Mouse (Mus musculus) frontal cortex, postnatal 25 days (tissue): ENCODE data around the gene Ttc27.

Experiments used
- DNase-seq, 2 experiments: peaks; one replicate each; pipeline ENCODE4 v3.0.0; 2022; ENCODE audit warnings: low spot score in 2 of 2

The Ttc27 gene

DNA sequence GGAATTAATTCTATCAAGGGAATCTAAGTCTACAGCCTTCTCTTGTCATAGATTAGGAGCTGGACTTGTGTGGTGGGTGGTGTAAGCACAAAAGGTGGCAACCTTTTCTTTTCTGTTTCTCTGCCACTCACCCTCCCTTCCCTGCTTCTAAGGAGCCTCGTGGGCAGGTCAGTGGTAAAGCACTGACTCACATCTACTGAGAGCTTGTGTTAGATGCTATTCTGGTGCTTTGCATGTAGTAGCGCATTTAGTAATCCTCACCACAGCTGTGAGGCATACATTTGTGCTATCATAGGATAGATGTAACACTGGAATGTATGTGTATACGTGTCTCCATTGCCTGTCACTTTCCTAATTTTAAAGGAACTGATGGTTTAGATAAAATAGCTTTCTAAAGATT, 124.2 kb downstream of the Ttc27 start:
- no peak for DNase-seq

DNA sequence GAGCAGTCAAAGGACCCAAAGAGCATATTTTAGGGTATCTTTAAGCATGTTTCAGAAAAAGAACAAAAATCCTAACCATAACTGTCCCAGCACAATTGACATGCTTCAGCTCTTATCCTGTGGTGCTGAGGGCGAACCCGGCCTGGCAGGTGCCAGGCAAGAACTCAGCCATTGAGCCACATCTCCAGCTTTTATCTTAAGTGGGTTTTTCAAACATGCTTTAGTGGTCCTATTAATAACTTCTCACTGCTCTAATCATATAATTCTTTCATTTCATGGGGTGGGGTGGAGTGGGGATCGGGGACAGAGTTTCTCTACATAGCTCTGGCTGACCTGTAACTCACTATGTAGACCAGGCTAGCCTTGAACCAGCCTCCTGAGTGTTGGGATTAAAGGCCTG, 125.1 kb downstream of the Ttc27 start:
- DNase-seq = no peak

- DNase-seq = no peak
These were observed 126.0 kb downstream of the Ttc27 start for GRCm38 (mm10) chr17:74843486-74843885.

DNA sequence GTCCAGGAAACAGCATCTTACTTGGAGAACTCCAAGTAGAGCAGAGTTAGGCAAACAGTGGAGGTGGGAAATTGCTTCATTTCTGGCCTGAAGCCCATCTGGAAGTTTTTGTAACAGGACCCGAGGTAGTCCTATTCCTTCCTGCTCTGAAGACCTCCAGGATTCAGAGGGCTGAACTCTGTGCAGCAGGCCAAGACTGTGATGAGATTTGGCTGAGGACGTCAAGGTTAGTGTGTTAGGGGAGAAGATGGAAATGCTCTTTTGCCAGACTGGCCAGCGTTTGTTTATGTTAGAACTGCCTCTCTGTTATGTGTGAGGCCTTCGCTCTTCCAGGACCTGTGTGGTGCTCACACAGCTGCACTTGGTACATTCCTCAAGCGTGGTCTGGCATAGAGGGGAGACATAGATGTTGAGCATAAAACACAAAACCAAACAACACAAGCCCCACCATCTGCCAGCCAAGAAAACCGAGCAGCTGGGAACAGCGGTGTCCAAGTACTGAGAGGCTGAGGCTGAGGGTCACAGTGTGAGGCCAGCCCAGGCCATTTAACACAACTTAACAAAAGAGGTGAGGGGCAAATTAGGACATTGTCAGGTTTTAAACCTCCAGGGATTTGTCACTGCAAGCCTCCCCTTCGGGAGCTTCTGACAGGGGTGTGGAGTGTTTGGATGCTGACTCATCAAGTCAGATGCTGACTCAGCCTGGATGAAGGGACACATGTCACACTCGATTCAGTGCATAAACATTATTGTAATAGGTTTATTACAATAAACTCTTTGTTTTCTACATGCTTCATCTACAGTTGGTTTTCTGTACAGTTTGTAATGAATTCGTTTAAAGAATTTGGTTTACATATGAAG, 128.7 kb downstream of the Ttc27 start:
- no peak for DNase-seq

- DNase-seq = no peak
These were observed 132.7 kb downstream of the Ttc27 start for GRCm38 (mm10) chr17:74850216-74850615.

GRCm38 (mm10) chr17:74859298-74859697, 141.8 kb downstream of the Ttc27 start:
- no peak for DNase-seq

DNA sequence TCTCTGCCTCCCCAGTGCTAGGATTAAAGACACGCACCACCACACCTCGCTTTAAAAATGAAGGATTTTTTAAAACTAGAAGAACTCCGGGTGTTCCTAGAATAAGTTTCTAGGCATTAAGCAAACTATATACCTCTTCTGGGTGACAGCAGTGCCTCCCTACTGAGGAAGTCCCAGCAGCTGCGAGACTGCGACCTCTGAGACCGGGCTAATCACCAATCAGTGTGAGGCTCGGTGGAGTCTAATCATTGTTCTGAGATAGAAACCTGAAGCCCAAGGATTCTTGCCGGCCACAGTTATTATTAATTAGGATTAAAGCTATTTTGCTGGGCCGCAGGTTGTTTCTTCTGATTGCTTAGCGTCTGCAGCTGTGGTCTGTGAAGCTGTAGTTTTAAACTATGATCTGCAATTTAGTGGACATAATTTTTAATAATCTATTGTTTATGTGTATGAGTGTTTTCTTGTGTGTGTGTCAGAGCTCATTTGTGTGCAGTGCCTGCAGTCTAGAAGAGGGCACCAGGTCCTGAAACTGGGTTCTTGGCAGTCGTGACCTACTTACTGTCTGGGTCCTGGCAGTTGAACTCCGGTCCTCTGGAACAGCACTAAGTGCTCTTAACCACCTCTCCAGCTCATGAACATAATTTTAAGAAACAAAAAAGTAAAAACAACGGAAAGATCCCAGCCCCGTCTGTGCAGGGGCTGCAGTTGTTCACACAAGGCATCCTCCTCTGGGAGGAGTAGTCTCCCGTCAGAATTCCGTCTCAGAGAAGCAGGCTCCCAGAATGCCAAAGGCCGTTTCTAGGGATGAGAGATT, 142.9 kb downstream of the Ttc27 start:
- no peak for DNase-seq

- no peak for DNase-seq
These were observed 146.3 kb downstream of the Ttc27 start for GRCm38 (mm10) chr17:74863845-74864244.

DNA sequence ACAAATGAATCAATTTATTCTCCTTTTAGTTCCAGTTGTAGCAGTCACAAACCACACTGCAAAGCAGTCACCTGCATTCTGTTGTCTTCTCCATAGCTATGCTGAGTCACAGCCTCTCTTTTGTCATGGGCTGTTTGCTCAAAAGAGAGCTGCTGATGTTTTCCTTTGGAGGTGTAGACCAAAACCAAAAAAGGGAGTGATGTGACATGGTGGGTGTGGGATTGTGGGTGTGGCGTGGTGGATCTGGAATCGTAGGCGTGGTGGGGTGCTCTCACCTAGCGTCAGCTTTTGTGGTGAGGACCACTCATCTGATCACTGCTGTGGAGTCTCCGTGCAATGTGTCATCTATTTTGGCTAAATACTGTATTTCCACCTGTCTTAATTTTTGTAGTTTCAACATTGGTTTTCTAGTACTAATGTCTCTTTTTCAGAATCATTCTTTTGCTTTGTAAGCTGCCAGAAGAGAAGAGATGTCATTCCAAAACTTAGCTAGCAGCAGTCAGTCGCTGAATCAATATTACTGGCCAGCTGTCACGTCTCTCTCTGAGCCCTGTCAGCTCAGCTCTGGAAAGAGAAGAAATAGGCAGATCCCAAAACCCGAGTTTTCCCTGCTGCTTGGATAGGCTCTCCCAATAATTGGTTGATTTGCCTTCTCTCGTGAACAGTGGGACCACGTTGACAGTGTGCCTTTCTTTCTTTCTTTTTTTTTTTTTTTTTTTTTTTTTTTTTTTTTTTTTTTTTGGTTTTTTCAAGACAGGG, 147.4 kb downstream of the Ttc27 start:
- DNase-seq = no peak

DNA sequence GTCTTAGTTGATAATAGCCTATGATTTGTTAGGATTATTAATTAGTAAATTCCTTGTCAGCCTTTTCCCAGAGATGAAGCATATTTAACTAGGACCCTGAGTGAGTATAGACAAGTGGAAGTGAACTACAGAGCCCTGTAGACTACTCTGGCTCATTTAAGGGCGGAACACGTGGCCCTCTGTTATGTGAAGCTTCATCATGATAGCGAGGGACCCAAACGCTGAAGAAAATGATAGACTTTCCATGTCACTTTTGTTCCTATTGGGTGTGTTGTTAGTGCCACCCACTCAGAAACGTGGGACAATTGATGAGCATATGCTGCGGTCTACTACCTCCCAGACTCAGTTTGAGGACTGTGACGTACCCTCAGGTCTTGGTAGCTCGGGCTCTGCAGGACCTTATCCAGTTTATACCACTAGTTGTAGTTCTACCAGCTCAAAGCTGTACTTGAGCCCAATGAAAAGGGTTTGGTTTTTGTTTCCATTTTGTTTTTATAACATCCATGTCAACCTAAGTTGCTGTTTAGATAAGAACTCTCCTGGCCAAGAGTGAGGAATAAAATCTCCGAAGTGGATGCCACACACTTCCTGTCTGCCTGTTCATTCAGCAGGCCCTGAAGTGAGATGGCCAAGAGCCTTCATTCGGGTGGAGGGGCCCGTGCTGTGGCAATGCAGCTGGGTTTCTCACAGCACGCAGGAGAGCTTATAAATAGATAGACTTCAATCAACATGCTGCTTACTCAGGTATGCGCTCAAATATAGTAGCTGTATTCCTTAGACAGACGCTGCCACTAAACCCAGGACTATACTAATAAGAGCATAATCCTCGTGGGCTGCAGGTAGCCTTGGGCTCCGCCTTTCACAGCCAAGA, 148.4 kb downstream of the Ttc27 start:
- no peak for DNase-seq

DNA sequence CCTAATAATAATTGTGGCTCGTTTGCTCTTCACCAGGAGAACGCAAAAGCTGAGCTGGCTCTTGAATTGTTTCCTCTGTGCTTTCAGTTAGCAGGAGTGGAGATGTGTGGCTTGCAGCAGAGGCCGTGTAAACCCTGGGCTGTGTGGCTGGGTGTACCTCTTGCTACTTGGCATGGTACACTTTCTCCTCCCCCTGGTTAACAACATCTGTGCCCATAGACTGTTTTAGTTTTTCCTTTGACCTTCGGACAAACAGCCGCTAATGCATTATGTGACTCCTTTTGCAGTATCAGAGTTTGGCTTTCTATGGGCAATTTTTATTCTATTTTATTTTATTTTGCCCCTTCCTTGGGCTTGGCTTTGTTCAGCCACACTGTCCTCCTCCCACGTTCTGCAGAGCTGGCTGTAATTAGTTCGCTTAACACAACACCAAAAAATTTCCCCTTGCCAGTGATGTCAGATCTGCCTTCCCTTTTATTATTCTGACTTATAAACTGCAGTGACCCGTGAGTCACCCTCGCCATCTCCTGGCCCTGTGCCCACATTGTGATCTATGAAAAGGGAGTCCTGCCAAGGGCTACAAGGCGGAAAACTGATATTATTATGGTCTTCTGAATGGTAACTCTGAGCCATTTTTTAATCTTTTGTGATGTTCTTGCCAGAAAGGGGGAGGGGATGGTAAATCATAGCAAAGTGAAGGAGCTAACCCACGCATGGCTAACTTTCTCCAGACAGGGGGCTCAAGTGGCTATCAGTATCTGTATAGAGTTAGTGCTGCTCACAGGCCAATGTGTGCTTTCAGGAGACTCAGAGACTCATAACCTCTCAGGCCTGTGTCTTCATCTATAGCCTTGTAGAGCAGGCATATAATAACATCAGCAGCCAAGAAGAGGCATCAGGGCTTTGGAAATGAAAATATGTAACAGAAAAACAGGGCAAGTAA, 149.3 kb downstream of the Ttc27 start:
- DNase-seq = no peak

GRCm38 (mm10) chr17:74868185-74868907, 150.8 kb downstream of the Ttc27 start:
- DNase-seq = no peak

- no peak for DNase-seq
These were observed 152.0 kb downstream of the Ttc27 start for GRCm38 (mm10) chr17:74869556-74869955.

GRCm38 (mm10) chr17:74870177-74871160, 152.9 kb downstream of the Ttc27 start:
- no peak for DNase-seq

GRCm38 (mm10) chr17:74872567-74872966, 155.0 kb downstream of the Ttc27 start:
- DNase-seq = no peak

GRCm38 (mm10) chr17:74873756-74874155, 156.2 kb downstream of the Ttc27 start:
- DNase-seq = no peak

DNA sequence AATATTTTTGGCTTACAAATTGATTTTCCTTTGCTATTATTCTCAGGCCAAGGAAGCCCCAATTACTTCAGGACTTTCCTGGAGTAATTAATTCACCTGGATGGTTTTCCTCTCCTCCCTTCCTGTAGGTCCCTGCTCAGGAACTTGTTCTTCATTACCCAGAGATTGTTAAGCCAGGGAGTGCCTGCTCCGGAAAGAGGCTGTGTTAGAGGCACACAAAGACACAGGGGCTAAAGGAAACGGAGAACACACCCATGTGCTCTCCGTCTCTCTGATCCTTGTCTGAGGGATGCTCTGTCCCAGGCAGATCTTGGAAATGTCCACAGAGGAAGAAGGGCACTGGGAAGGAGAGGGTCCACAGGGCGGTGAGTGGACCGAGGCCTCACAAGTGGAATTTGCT, 158.2 kb downstream of the Ttc27 start:
- DNase-seq = no peak

DNA sequence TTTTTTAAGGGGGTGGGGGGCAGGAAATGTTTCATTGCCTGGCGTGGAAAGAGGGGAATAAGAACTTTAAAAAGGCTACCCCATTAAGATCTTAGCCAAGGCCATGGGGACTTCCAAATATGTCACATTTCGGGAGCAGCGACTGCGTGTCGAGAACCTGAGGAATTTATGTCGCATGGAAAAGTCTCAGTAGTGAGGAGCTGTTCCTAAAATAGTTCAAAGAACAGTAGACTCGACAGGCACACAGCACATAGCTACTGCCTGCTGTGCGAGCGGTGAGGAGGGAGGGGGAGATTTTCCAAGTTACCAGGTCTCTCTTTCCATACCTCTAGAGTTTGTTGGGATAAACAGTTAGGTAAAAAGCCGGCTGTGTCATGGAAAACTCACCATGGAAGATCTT, 159.4 kb downstream of the Ttc27 start:
- no peak for DNase-seq
